Mouse (Mus musculus): ENCODE results near the gene Fer.

Gene Fer

GRCm38 (mm10) chr17:64096811-64097210 lies 233.9 kb downstream of the Fer start:
- DNase-seq, result no peak

GRCm38 (mm10) chr17:64097788-64098359 lies 235.0 kb downstream of the Fer start:
- DNase-seq, result no peak

GRCm38 (mm10) chr17:64099395-64100171 lies 236.7 kb downstream of the Fer start:
- no peak for DNase-seq

- DNase-seq, result no peak
Observed at GRCm38 (mm10) chr17:64100172-64100510, 237.3 kb downstream of the Fer start.

GRCm38 (mm10) chr17:64108773-64109172 lies 245.9 kb downstream of the Fer start:
- no peak for DNase-seq

- DNase-seq, result peak; percentile 46
Observed at GRCm38 (mm10) chr17:64109871-64110270, 247.0 kb downstream of the Fer start.

GRCm38 (mm10) chr17:64113625-64114024 lies 250.8 kb downstream of the Fer start:
- DNase-seq, result no peak

GRCm38 (mm10) chr17:64116762-64117161 lies 253.9 kb downstream of the Fer start:
- no peak for DNase-seq

GRCm38 (mm10) chr17:64119697-64120288 lies 256.9 kb downstream of the Fer start:
- DNase-seq, result no peak

- DNase-seq, result no peak
Observed at GRCm38 (mm10) chr17:64122556-64122955, 259.7 kb downstream of the Fer start.

GRCm38 (mm10) chr17:64123732-64124131 lies 260.9 kb downstream of the Fer start:
- no peak for DNase-seq

- DNase-seq, result no peak
Observed at GRCm38 (mm10) chr17:64126904-64127303, 264.0 kb downstream of the Fer start.

GRCm38 (mm10) chr17:64129750-64130149 lies 266.9 kb downstream of the Fer start:
- no peak for DNase-seq

- DNase-seq, result peak; percentile 82
Observed at GRCm38 (mm10) chr17:64130356-64130755, 267.5 kb downstream of the Fer start.

GRCm38 (mm10) chr17:64132183-64132582 lies 269.3 kb downstream of the Fer start:
- no peak for DNase-seq

- no peak for DNase-seq
Observed at GRCm38 (mm10) chr17:64135941-64136650, 273.2 kb downstream of the Fer start.

GRCm38 (mm10) chr17:64138036-64138717 lies 275.3 kb downstream of the Fer start:
- DNase-seq, result no peak

- no peak for DNase-seq
Observed at GRCm38 (mm10) chr17:64139231-64139915, 276.5 kb downstream of the Fer start.

- DNase-seq, result no peak
Observed at GRCm38 (mm10) chr17:64140063-64140850, 277.4 kb downstream of the Fer start.

GRCm38 (mm10) chr17:64141856-64142255 lies 279.0 kb downstream of the Fer start:
- no peak for DNase-seq

GRCm38 (mm10) chr17:64146409-64146808 lies 283.5 kb downstream of the Fer start:
- DNase-seq, result no peak

GRCm38 (mm10) chr17:64150717-64151116 lies 287.9 kb downstream of the Fer start:
- DNase-seq, result no peak

Measured in cerebellum, adult 9-10 months (tissue).